In genomic region chr1:53978514-53978831, GRCm38 (mm10) we compare ENCODE assay signal across 9 mouse cellular contexts.
DNase-seq lines count a peak whose midpoint lies in the region; ATAC-seq and TF ChIP-seq lines count a peak whose summit lies in the region.
"Had no signal": no experiment of that assay in that cellular context is flagged by ENCODE, and none has a peak within 500 bp of the region (broad histone marks: within the 10 kb centered on the region; RNA-seq: fewer than 3 reads in every experiment).

No protein-coding gene starts in this region.

- peak; percentile 50 to 72 for DNase-seq in adrenal gland, adult (ENCODE audit: inconsistent age in 2 of 2, low spot score in 1 of 2)
- no peak for DNase-seq in adrenal gland, adult 18-20 months (ENCODE audit: low spot score in 2 of 2)
- DNase-seq in heart, adult 11 months: peak; percentile 99
- peak; percentile 88 for DNase-seq in kidney, adult 2 months
- peak; percentile 60 for DNase-seq in lung, postnatal 0 days (ENCODE audit: low spot score)
- DNase-seq in layer of hippocampus, adult 11-12 months (ENCODE audit: low spot score): no peak
- no peak for DNase-seq in left cerebral cortex, adult 2 months (ENCODE audit: extremely low spot score in 1 of 2, low spot score in 2 of 2)

- WGBS in kidney, adult 2 months: 67% methylated on average over 2 of the region's 2 CpGs
- WGBS in lung, postnatal 0 days: 51% methylated on average over 2 of the region's 2 CpGs

- H3K36me3 ChIP-seq in kidney, adult 2 months (ENCODE audit: control insufficient read depth, insufficient read depth, low read length): no peaks in the 10 kb centered on the region
- H3K36me3 ChIP-seq in lung, postnatal 0 days (ENCODE audit: insufficient read depth, low read length): no peaks in the 10 kb centered on the region

- intact Hi-C loops in left cerebral cortex, adult 2 months (cut with DNase I): no loop called here

- H3K4me1 ChIP-seq in kidney, adult 2 months (ENCODE audit: control insufficient read depth, insufficient read depth, low read length): no peaks in the 10 kb centered on the region
- no peaks in the 10 kb centered on the region for H3K4me1 ChIP-seq in lung, postnatal 0 days (ENCODE audit: insufficient read depth, low read depth, low read length)

- peak; percentile 87 for ATAC-seq in lung, postnatal 0 days
- no peak for ATAC-seq in erythroblast, adult 5-6 weeks (replicated peaks; ENCODE audit: low FRiP score, poor library complexity, severe bottlenecking)

- peak overlapping the region; percentile 52; the same call in 1 of the 2 replicates for H3K4me2 ChIP-seq in lung, postnatal 0 days (replicated peaks; ENCODE audit: low read depth, low read length)

- peak overlapping the region; percentile 49 for H3K4me3 ChIP-seq in kidney, adult 2 months (ENCODE audit: insufficient read depth, low read depth, low read length)
- no peak overlapping the region for H3K4me3 ChIP-seq in lung, postnatal 0 days (ENCODE audit: low read depth, low read length)
- no peak overlapping the region for H3K4me3 ChIP-seq in left cerebral cortex, adult 2 months
- H3K4me3 ChIP-seq: myocyte had no signal

- peak overlapping the region; percentile 74 for H3K27ac ChIP-seq in kidney, adult 2 months (ENCODE audit: insufficient read depth, low read depth, low read length)
- peak overlapping the region; percentile 92 for H3K27ac ChIP-seq in lung, postnatal 0 days (ENCODE audit: low read length)
- no peak overlapping the region for H3K27ac ChIP-seq in left cerebral cortex, adult 2 months

- no peak for TF ChIP-seq POLR2A in kidney, adult 2 months (IDR thresholded peaks at IDR 0.05; ENCODE audit: low read depth, low read length)

- H3K27me3 ChIP-seq in kidney, adult 2 months (replicated peaks; ENCODE audit: control insufficient read depth, insufficient read depth, low read length): no peaks in the 10 kb centered on the region
- no peaks in the 10 kb centered on the region for H3K27me3 ChIP-seq in lung, postnatal 0 days (replicated peaks; ENCODE audit: insufficient read depth, low read length)

- no peak for TF ChIP-seq CTCF in kidney, adult 2 months (conservative IDR thresholded peaks at IDR 0.05; ENCODE audit: insufficient read depth, insufficient read length, low read depth, low read length)
- TF ChIP-seq CTCF in lung, postnatal 0 days (IDR thresholded peaks at IDR 0.05): no peak
- TF ChIP-seq CTCF in left cerebral cortex, adult 2 months (IDR thresholded peaks at IDR 0.05): no peak

- peak overlapping the region; percentile 32; the same call in 1 of the 2 replicates for H3K9ac ChIP-seq in lung, postnatal 0 days (replicated peaks; ENCODE audit: low read depth)

- peak; percentile 98 for TF ChIP-seq EP300 in lung, postnatal 0 days (IDR thresholded peaks at IDR 0.05)

- H3K9me3 ChIP-seq in lung, postnatal 0 days (ENCODE audit: low read length): no peaks in the 10 kb centered on the region

Comparison
In these comparisons a context has a peak if more than half of its experiments do, and no peak if none do; other contexts are left out.
1. DNase-seq: peak in adrenal gland, adult (2 of 2), heart, adult 11 months (single experiment), kidney, adult 2 months (single experiment) and lung, postnatal 0 days (single experiment); none in adrenal gland, adult 18-20 months (0 of 2), layer of hippocampus, adult 11-12 months (single experiment) and left cerebral cortex, adult 2 months (0 of 2).